Mouse (Mus musculus) hindbrain, embryonic 14.5 days (tissue): ENCODE data around the gene Scaper. TPM values are rescaled to one million over a fixed set of nuclear protein-coding genes. Genes with fewer than 3 reads are reported as not detected.

Experiments used
- ATAC-seq: fragments of 200-750 bp; cut with Nextera tagmentation; 2 replicates; pipeline ENCODE4 v1.8.0; 2017; ENCODE audit warnings: moderate number of reproducible peaks, mild to moderate bottlenecking, moderate TSS enrichment, moderate library complexity; ENCODE audit not compliant: low FRiP score
- DNase-seq: peaks from one replicate; pipeline ENCODE4 v3.0.0-alpha.2; 2015; ENCODE audit warnings: low spot score
- H3K27ac ChIP-seq: fragments of 300-500 bp; sonication (generic); 2 replicates; pipeline ENCODE4 v1.5.1; 2014; ENCODE audit warnings: mild to moderate bottlenecking, moderate library complexity
- H3K27me3 ChIP-seq: fragments of 300-500 bp; sonication (generic); 2 replicates; pipeline ENCODE4 v1.6.1; 2014; ENCODE audit warnings: mild to moderate bottlenecking, low read length, mixed read lengths; ENCODE audit not compliant: control insufficient read depth, insufficient read depth
- H3K36me3 ChIP-seq: fragments of 300-500 bp; sonication (generic); replicated peaks from 2 replicates; pipeline ENCODE4 v1.6.1; 2014; ENCODE audit not compliant: control insufficient read depth, insufficient read depth
- H3K4me1 ChIP-seq: fragments of 300-500 bp; sonication (generic); replicated peaks from 2 replicates; pipeline ENCODE4 v1.6.1; 2014; ENCODE audit warnings: antibody characterized with exemption, low read length, mixed read lengths; ENCODE audit not compliant: control insufficient read depth, insufficient read depth
- H3K4me2 ChIP-seq: fragments of 300-500 bp; sonication (generic); replicated peaks from 2 replicates; pipeline ENCODE4 v1.6.1; 2014; ENCODE audit warnings: mild to moderate bottlenecking, moderate library complexity
- H3K4me3 ChIP-seq: fragments of 300-500 bp; sonication (generic); replicated peaks from 2 replicates; pipeline ENCODE4 v1.5.1; 2014; ENCODE audit warnings: mild to moderate bottlenecking, low read length
- H3K9ac ChIP-seq: fragments of 300-500 bp; sonication (generic); 2 replicates; pipeline ENCODE4 v1.6.1; 2014
- H3K9me3 ChIP-seq: fragments of 300-500 bp; sonication (generic); 2 replicates; pipeline ENCODE4 v1.6.1; 2016; ENCODE audit warnings: low read length; ENCODE audit not compliant: control insufficient read depth
- WGBS: fragments of 180-500 bp; shearing (Covaris S2); extraction: QIAGEN DNeasy Blood & Tissue Kit; methylation state at CpG from one replicate; pipeline ENCODE4 v1.1.7; 2014; 5-methylcytosine and 5-hydroxymethylcytosine counted together
- polyA plus RNA-seq: library from polyadenylated mRNA; unstranded; fragments of >200 nt; fragmentation: Nextera tagmentation; extraction: Ambion mirVana; gene quantifications from 2 replicates; pipeline ENCODE4 v1.2.1, GENCODE M21; 2014

The Scaper gene
- polyA plus RNA-seq, 1 experiment from 2014 or later, result 43.5 TPM

GRCm38 (mm10) chr9:55646444-55646843, 291.5 kb downstream of the Scaper start:
- no peak overlapping the region for H3K9ac ChIP-seq
- H3K4me2 ChIP-seq, result no peak overlapping the region

GRCm38 (mm10) chr9:55626990-55627389, 310.9 kb downstream of the Scaper start:
- no peak overlapping the region for H3K27ac ChIP-seq
- peaks cover 11% of the 10 kb centered on the region; the same call in 1 of the 2 replicates for H3K9me3 ChIP-seq
- H3K4me1 ChIP-seq, result no peaks in the 10 kb centered on the region
- no peaks in the 10 kb centered on the region for H3K36me3 ChIP-seq
- no peaks in the 10 kb centered on the region for H3K27me3 ChIP-seq
- WGBS, result 76% methylated on average over 5 of the region's 5 CpGs
- ATAC-seq, result no peak
- H3K9ac ChIP-seq, result no peak overlapping the region
- no peak overlapping the region for H3K4me2 ChIP-seq
- no peak for DNase-seq
- no peak overlapping the region for H3K4me3 ChIP-seq

More at GRCm38 (mm10) chr9:55646444-55646843, 291.5 kb downstream of the Scaper start:
- Histone ChIP-seq H3K27me3 (no peaks in the 10 kb centered on the region), H3K9me3 (no peaks in the 10 kb centered on the region), H3K27ac (no peak overlapping the region), H3K36me3 (no peaks in the 10 kb centered on the region), H3K4me1 (no peaks in the 10 kb centered on the region), H3K4me3 (no peak overlapping the region)
- 87% methylated on average over 2 of the region's 2 CpGs for WGBS
- no peak for ATAC-seq
- DNase-seq, result no peak

- no peak for DNase-seq
- ATAC-seq, result no peak
- H3K4me3 ChIP-seq, result no peak overlapping the region
Observed at GRCm38 (mm10) chr9:55614711-55615110, 323.2 kb downstream of the Scaper start.

GRCm38 (mm10) chr9:55609751-55610150, 328.2 kb downstream of the Scaper start:
- 84% methylated on average over 4 of the region's 4 CpGs for WGBS
- no peaks in the 10 kb centered on the region for H3K27me3 ChIP-seq
- H3K27ac ChIP-seq, result no peak overlapping the region
- H3K36me3 ChIP-seq, result peaks cover 9% of the 10 kb centered on the region; the same call in 1 of the 2 replicates
- ATAC-seq (no peak), DNase-seq (no peak)
- H3K9me3 ChIP-seq, result no peaks in the 10 kb centered on the region
- H3K4me2 ChIP-seq, result no peak overlapping the region
- no peak overlapping the region for H3K9ac ChIP-seq
- no peak overlapping the region for H3K4me3 ChIP-seq
- no peaks in the 10 kb centered on the region for H3K4me1 ChIP-seq

More at GRCm38 (mm10) chr9:55614711-55615110, 323.2 kb downstream of the Scaper start:
- Histone ChIP-seq H3K36me3 (no peaks in the 10 kb centered on the region), H3K27ac (no peak overlapping the region), H3K4me1 (no peaks in the 10 kb centered on the region), H3K9ac (no peak overlapping the region), H3K27me3 (no peaks in the 10 kb centered on the region), H3K4me2 (no peak overlapping the region), H3K9me3 (no peaks in the 10 kb centered on the region)
- WGBS, result 95% methylated on average over 3 of the region's 3 CpGs

- Histone ChIP-seq H3K4me3 (no peak overlapping the region), H3K27me3 (no peaks in the 10 kb centered on the region), H3K27ac (no peak overlapping the region), H3K4me2 (no peak overlapping the region), H3K9me3 (no peaks in the 10 kb centered on the region), H3K9ac (no peak overlapping the region), H3K4me1 (no peaks in the 10 kb centered on the region), H3K36me3 (peaks cover 9% of the 10 kb centered on the region; the same call in 1 of the 2 replicates)
- ATAC-seq, result no peak
- WGBS, result 32% methylated on average over 7 of the region's 7 CpGs
- DNase-seq, result no peak
Observed at GRCm38 (mm10) chr9:55608701-55609531, 329.0 kb downstream of the Scaper start.

- Histone ChIP-seq H3K9me3 (no peaks in the 10 kb centered on the region), H3K4me3 (no peak overlapping the region), H3K27me3 (no peaks in the 10 kb centered on the region), H3K36me3 (no peaks in the 10 kb centered on the region), H3K4me2 (no peak overlapping the region), H3K9ac (no peak overlapping the region), H3K27ac (no peak overlapping the region), H3K4me1 (no peaks in the 10 kb centered on the region)
- DNase-seq (no peak), ATAC-seq (no peak)
Observed at GRCm38 (mm10) chr9:55598594-55598993, 339.3 kb downstream of the Scaper start.

- no peaks in the 10 kb centered on the region for H3K9me3 ChIP-seq
- H3K4me1 ChIP-seq, result no peaks in the 10 kb centered on the region
- ATAC-seq (no peak), DNase-seq (no peak)
- no peak overlapping the region for H3K4me2 ChIP-seq
- no peak overlapping the region for H3K4me3 ChIP-seq
- H3K27ac ChIP-seq, result no peak overlapping the region
- 92% methylated on average over 6 of the region's 6 CpGs for WGBS
- H3K9ac ChIP-seq, result no peak overlapping the region
- peaks cover 9% of the 10 kb centered on the region; the same call in 1 of the 2 replicates for H3K36me3 ChIP-seq
- H3K27me3 ChIP-seq, result no peaks in the 10 kb centered on the region
Observed at GRCm38 (mm10) chr9:55586141-55586540, 351.8 kb downstream of the Scaper start.

- H3K4me2 ChIP-seq, result no peak overlapping the region
- H3K4me3 ChIP-seq, result no peak overlapping the region
- H3K27ac ChIP-seq, result no peak overlapping the region
- peaks cover 9% of the 10 kb centered on the region; the same call in 1 of the 2 replicates for H3K36me3 ChIP-seq
- no peak for DNase-seq
- no peaks in the 10 kb centered on the region for H3K4me1 ChIP-seq
- WGBS, result 33% methylated on average over 3 of the region's 3 CpGs
- no peak overlapping the region for H3K9ac ChIP-seq
- H3K27me3 ChIP-seq, result no peaks in the 10 kb centered on the region
- H3K9me3 ChIP-seq, result no peaks in the 10 kb centered on the region
- ATAC-seq, result no peak
Observed at GRCm38 (mm10) chr9:55581414-55581813, 356.5 kb downstream of the Scaper start.

- Histone ChIP-seq H3K9ac (no peak overlapping the region), H3K36me3 (no peaks in the 10 kb centered on the region), H3K9me3 (no peaks in the 10 kb centered on the region), H3K27me3 (no peaks in the 10 kb centered on the region), H3K27ac (no peak overlapping the region), H3K4me1 (no peaks in the 10 kb centered on the region), H3K4me3 (no peak overlapping the region), H3K4me2 (no peak overlapping the region)
- DNase-seq (no peak), ATAC-seq (no peak)
- WGBS, result 81% methylated on average over 1 of the region's 1 CpGs
Observed at GRCm38 (mm10) chr9:55576571-55576970, 361.3 kb downstream of the Scaper start.
